Mouse (Mus musculus) adrenal gland, adult 18-20 months (tissue): ENCODE measurements around the gene Dnajb8. TPM values are rescaled to one million over a fixed set of nuclear protein-coding genes. Genes with fewer than 3 reads are reported as not detected.

Source experiments
- DNase-seq, 2 experiments: peaks; one replicate each; pipeline ENCODE4 v3.0.0; 2021 to 2022; ENCODE audit warnings: low spot score in 2 of 2
- total RNA-seq, 2 experiments: library from RNA; stranded (reverse); gene quantifications; 1 replicate in 1 of 2; 2 replicates in 1 of 2; pipeline ENCODE4 v1.2.3; 2021

The Dnajb8 gene
- total RNA-seq, 2 experiments from 2014 or later, result not detected

DNA sequence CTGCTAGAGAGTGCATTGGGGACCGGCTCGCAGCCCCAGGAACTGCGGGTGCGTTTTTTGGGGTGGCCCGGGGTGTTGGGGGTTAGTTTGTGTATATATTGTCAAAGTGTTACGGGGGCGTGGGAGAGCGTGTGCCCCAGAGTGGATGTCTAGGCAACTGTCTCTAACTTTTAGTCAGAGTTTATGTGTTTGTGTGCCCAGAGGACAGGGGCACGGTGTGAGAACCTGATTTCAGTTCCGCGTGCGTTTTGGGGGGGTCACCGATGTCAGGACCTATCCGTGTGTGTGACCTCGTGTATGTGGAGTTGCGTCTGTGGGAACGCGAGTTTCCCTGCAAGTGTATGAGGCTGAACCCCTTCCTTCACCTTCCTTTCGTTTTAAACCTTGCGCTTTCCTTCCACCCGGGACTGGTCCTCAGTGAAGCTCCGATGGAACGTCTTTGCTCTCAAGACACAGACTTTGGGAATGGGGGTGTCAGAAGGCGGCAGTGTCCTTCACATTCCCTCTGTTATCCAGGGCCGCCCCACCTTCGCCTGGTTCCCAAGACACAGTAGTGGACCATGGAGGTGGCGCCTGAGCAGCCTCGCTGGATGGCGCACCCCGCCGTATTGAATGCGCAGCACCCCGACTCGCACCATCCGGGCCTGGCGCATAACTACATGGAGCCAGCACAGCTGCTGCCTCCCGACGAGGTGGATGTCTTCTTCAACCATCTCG, 22.9 kb upstream of the Dnajb8 start:
- DNase-seq, result peak in 1 of 2 experiments; percentile 21

- peak in 1 of 2 experiments; percentile 22 for DNase-seq
Measured at GRCm38 (mm10) chr6:88199718-88200692, 22.1 kb upstream of the Dnajb8 start.

DNA sequence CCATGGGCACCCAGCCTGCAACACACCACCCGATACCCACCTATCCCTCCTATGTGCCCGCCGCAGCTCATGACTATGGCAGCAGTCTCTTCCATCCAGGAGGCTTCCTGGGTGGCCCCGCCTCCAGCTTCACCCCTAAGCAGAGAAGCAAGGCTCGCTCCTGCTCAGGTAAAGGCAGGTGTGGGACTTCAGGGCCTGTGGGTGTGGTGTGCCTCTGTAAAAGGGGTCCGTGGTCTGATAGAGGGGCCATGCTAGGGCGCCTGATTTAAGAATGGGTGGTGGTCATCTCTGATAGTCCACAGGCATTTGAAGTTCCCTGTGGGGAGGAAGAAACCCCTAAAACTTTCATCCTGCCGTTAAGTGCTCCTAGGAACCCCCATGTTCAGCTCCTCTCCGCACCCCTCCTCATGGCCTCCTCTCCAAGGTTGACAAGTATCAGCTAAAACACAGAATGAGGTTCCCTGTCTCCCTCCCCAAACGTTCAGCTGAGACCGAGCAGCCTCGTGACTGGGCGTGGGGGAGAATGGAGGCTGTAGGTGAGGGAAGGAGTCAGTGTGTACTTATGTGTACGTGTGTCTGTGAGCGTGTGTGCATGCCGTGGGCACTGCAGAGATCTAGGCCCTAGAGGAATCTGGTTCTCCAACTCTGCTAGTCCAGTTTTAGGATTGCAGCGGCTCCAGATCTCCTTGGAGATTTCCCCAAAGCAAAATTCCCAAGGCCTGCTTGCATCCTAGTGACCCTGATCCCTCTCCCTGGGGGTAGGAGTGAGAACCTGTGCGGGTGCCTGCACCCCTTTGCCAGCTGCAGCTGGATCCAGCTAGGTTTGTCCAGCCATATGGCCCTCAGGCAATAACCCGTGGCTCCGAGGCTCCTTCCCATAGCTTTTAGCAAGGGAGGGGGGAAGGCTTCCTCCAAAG, 21.1 kb upstream of the Dnajb8 start:
- DNase-seq, result peak in 1 of 2 experiments; percentile 19

GRCm38 (mm10) chr6:88201926-88202700, 20.0 kb upstream of the Dnajb8 start:
- DNase-seq, result no peak

DNA sequence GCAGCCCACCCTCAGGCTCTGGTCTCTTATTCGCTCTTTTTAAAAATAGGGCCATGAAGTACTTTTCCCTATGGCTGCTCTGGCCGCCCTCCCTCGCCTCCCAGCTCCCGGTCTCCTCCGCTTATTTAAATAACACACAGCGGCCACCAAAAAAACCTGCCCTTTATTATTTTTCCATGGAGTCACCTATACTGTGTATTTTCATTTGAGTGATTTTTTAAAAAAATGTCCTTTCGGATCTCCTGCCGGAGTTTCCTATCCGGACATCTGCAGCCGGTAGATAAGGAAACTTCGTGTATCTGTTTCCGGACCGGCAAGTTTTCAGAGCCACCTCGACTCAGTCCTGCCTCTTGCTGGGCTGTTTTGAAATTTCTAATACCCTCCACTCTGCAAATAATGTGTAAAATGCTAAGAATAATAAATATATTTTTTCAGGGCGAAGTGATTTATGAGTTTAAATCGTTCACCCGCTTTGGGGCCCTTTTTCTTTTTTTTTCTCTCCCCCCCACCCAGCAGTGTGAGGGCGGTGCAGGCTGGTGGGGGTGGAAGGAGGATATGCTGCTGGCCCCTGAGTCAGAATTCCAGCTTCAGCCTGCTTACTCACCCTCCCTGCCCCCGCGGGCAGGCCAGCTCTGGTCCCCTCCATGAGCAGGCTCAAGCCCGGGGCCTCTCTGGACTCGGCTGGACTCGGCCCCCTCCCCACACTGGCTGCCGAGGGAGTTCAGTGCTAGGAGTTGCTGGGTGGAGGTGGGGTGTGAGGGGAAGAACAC, 19.0 kb upstream of the Dnajb8 start:
- DNase-seq, result peak in 1 of 2 experiments; percentile 27

- no peak for DNase-seq
Measured at GRCm38 (mm10) chr6:88203791-88204405, 18.2 kb upstream of the Dnajb8 start.

DNA sequence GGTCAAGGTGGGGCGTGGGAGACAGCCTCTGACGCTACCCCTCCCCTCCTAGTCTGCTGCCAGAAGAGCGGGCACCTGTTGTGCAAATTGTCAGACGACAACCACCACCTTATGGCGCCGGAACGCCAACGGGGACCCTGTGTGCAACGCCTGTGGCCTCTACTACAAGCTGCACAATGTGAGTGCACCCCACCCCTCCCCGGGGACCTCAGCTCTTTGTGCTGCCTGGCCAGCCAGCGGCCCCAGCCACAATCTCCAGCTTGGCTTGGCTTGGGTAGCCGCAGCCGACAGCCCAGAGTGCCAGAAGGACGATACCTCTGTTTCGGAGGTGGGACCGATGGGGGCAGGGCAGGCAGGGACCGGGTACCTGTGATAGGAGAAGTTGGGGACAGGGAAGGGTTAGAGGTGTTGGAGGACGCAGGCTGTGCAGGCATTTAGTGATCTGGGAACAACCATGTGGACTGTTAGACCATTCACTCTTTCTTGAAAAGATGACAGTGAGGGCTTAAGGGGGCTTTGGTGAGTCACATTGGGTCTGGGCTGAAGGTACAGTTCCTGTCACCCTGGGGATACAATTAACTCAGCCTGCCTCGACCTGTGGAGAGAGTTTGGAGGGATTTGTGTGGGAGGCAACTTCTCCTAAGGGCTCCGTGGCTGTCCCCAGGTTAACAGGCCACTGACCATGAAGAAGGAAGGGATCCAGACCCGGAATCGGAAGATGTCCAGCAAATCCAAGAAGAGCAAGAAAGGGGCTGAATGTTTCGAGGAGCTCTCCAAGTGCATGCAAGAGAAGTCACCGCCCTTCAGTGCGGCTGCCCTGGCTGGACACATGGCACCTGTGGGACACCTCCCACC, 17.3 kb upstream of the Dnajb8 start:
- no peak for DNase-seq

- DNase-seq, result no peak
Measured at GRCm38 (mm10) chr6:88205386-88205700, 16.7 kb upstream of the Dnajb8 start.

- no peak for DNase-seq
Measured at GRCm38 (mm10) chr6:88205937-88206336, 16.1 kb upstream of the Dnajb8 start.

GRCm38 (mm10) chr6:88206566-88206965, 15.5 kb upstream of the Dnajb8 start:
- no peak for DNase-seq

- DNase-seq, result no peak
Measured at GRCm38 (mm10) chr6:88207403-88208033, 14.6 kb upstream of the Dnajb8 start.

DNA sequence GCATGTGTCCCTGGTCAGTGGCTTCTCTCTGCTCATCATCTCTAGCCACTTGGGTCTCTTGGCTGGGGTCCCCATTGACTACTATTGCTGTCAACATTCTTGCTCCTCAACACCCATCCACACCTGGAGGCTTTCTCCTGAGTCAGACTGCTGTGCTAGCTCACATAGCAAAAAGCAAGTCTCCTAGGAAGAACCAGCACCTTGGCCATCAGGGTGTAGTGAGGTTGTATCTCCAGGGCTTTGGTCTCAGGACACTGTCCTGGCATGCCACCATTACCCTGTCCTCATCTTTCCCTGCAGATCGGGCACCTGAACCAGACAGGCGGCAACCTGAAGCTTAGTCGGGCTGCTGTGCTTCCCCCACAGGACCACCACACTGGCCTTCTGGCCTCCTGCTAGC, 13.7 kb upstream of the Dnajb8 start:
- DNase-seq, result no peak

DNA sequence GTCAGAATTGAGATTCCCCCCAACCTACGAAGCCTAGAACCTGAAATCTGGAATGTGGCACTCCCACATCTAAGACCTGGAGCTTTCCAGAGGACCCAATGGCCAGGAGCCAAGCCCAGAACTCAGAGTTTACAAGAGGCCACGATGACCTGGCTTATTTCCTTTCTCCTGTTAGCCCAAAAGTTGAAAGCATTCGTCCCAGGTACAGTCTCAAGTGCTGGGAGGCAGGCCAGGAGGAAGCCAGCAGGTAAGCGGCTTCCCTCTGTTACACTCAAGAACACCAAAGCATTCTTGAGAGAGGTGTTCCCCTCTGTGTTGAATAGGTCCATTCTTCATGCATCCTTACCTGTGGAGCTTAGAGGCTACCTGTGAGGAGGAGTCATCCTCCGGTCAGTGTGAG, 12.6 kb upstream of the Dnajb8 start:
- DNase-seq, result no peak

- DNase-seq, result no peak
Measured at GRCm38 (mm10) chr6:88210182-88210581, 11.9 kb upstream of the Dnajb8 start.

GRCm38 (mm10) chr6:88215797-88216196, 6.3 kb upstream of the Dnajb8 start:
- no peak for DNase-seq

- no peak for DNase-seq
Measured at GRCm38 (mm10) chr6:88216199-88216598, 5.9 kb upstream of the Dnajb8 start.

GRCm38 (mm10) chr6:88219094-88219493, 3.0 kb upstream of the Dnajb8 start:
- no peak for DNase-seq

DNA sequence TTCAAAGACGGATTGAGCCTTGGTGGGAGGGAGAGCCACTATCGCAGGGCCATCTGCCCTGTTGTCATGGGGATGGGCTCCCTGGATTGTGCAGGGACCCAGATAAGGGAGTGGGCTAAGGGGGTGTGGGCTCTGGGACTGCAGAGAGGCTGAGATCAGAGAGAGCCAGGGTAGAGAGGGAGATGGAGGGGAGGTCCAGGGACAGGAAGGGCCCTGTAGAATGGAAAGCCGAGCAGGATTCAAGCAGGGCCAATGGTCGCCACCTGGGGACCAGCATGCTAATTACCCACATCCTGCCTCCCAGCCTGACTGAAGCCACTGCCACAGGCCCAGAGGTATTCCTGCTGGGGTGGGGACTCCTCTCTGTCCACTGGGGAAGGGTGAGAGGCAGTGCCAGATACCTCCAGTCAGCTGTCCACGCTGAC, 4.5 kb downstream of the Dnajb8 start:
- no peak for DNase-seq
